Mouse (Mus musculus) c-Kit-negative CD71-positive TER-119-positive erythroid progenitor cells, embryonic 14.5 days (primary cell): ENCODE data around the gene Ran.

ENCODE experiments used
- DNase-seq: peaks from one replicate; pipeline ENCODE4 v3.0.0-alpha.2; 2013; ENCODE audit warnings: low read depth, low spot score

The Ran gene

GRCm38 (mm10) chr5:129015020-129015419, 4.8 kb upstream of the Ran start:
- no peak for DNase-seq

GRCm38 (mm10) chr5:129015540-129015939, 4.3 kb upstream of the Ran start:
- DNase-seq: no peak

GRCm38 (mm10) chr5:129016370-129016769, 3.5 kb upstream of the Ran start:
- no peak for DNase-seq

GRCm38 (mm10) chr5:129018782-129019489, 933 bp upstream of the Ran start:
- DNase-seq: no peak

DNA sequence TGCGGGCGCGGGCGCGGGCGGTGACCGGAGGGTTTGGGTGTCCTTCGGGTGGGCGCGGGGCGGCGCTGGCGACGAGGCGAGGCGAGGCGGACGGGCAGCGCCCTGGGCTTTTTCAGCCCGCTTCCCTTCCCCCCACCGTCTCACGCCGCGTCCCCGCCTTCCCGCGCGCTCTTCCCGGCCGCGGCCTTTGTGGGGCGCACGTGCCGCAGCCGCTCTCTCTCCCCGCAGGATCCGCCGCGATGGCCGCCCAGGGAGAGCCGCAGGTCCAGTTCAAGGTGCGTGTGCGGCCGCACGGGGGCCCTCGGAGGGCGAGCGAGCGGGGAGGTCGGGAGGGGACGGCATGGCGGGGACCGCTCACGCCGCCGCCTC, 415 bp downstream of the Ran start:
- DNase-seq: no peak

GRCm38 (mm10) chr5:129020731-129021130, 862 bp downstream of the Ran start:
- no peak for DNase-seq

GRCm38 (mm10) chr5:129025048-129025447, 5.2 kb downstream of the Ran start:
- DNase-seq: no peak

- DNase-seq: no peak
Measured at GRCm38 (mm10) chr5:129025725-129026124, 5.9 kb downstream of the Ran start.

DNA sequence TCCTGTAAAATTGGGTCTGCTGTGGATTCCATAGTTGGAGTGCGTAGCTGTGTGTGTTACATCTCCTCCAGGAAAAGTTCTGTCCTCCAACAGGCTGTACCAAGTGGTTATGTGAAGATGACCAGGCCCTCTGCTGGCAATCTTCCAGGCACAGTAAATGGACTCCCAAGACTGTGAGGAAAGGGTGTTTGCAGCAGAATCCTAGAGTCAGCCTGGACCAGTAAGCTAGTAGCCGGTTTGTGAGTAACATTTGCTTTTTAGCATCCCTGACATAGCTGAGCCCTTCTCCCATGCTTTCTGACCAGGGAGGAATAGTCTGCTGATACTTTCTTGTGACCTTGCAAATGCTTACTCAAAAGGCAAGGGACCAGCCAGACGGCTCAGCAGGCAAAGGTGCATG, 6.3 kb downstream of the Ran start:
- no peak for DNase-seq

GRCm38 (mm10) chr5:129026637-129027036, 6.8 kb downstream of the Ran start:
- no peak for DNase-seq

DNA sequence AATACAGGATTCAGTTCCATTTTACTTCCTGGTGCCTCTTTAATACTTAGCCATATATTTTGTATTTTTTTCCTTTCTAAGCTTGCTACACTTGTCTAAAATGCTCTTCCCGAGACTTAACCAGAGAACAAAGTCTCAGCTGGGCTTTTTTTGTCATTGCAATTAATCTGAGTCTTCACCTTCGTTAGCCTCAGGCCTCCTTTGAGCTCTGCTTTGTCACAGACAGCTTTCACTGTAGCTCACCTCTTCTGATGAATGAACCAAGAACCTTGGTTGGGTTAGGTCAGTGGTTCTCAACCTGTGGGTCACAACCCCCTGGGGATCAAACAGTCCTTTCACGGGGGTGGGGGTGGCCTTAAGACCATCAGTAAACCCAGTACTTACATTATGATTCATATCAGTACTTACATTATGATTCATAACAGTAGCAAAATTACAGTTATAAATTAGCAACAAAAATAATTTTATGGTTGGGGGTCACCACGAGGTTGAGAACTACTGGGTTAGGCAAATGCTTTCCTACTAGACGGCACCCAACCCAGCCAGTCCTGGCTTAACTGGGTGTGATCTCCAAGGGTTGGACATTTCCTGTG, 9.4 kb downstream of the Ran start:
- no peak for DNase-seq

DNA sequence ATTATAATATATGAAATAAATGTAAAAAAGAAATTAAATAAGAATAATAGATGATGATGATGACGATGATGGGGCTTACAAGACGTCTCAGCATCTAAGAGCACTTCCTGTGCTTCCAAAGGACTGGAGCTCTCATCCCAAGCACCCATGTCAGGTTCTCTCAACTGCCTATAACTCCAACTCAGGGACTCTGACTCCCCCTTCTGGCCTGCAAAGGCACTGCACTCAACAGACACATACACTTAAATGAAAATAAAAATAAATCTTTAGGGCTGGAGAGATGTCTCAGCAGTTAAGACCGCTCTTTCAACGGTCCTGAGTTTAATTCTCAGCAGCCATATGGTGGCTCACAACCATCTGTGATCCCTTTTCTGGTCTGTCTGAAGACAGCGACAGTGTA, 16.8 kb downstream of the Ran start:
- DNase-seq: no peak

- no peak for DNase-seq
Measured at GRCm38 (mm10) chr5:129037739-129038138, 17.9 kb downstream of the Ran start.

GRCm38 (mm10) chr5:129045641-129046580, 26.0 kb downstream of the Ran start:
- DNase-seq: no peak

- DNase-seq: no peak
Measured at GRCm38 (mm10) chr5:129049372-129049771, 29.5 kb downstream of the Ran start.

DNA sequence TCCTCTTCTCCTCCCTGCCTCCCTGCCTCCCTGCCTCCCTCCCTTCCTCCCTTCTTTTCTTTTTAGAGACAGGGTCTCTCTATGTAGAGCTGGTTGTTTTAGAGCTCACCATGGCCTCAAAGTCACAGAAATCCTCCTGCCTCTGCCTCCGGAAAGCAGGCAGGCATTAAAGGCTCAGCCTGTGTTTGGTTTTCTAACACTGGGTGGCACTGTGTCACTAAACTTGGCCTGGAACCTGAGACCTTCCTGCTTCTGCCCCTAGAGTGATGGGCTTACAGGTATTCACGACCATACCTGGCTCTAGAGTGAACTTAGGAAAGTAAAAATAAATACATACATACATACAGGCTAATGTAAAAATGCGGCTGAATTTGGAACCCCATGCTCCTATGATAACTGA, 32.0 kb downstream of the Ran start:
- DNase-seq: no peak

- DNase-seq: no peak
Measured at GRCm38 (mm10) chr5:129052636-129053355, 32.9 kb downstream of the Ran start.

GRCm38 (mm10) chr5:129054675-129055284, 34.9 kb downstream of the Ran start:
- no peak for DNase-seq

DNA sequence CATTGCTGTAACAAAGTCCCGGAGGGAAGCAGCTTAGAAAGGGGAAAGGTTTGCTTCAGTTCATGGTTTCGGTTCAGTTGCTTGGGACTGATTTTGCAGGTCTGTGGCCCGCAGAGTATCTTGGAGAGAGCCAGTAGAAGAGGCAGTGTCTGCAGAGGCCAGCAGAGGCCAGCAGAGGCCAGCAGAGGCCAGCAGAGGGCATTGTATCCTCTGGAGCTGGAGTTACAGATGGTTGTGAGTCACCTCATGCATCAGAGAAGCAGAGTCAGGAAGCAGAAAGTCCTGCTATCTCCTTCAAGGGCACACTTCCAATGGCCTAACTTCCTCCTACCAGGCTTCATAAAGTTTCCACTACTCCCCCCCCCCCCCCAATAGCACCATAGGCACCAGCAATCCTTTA, 39.2 kb downstream of the Ran start:
- no peak for DNase-seq

DNA sequence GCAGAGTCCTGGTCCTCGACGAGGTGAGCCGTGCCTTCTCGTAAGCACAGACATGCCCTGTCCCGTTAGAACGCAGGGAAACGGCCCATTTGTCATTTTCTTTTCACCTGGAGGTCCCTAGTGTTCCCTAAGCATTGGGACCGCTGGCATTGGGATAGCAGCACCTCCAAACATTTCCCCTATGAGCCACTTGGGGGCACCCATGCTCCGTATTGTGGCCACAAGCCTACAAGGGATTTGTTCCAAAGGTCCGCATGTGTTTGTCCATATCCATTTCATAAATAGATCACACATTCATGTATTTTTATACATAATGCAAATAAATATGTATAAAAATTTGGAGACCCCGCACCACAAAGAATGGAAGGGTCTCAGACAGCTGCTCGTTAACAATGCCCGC, 41.7 kb downstream of the Ran start:
- DNase-seq: no peak

GRCm38 (mm10) chr5:129063037-129063791, 43.3 kb downstream of the Ran start:
- DNase-seq: peak; percentile 54
